Mouse (Mus musculus): Measurements from ENCODE around the gene Cstf3. TPM values are rescaled to one million over a fixed set of nuclear protein-coding genes. Genes with fewer than 3 reads are reported as not detected.

Gene Cstf3
- polyA plus RNA-seq, 1 experiment from 2014 or later: 94.8 TPM

GRCm38 (mm10) chr2:104714254-104714691 lies 124.0 kb downstream of the Cstf3 start:
- Histone ChIP-seq H3K9ac (ENCODE audit: low read length) (no peak overlapping the region), H3K4me3 (ENCODE audit: low read depth, low read length) (no peak overlapping the region), H3K4me2 (no peak overlapping the region), H3K4me1 (ENCODE audit: control insufficient read depth, insufficient read depth, low read length) (peaks cover 12% of the 10 kb centered on the region), H3K27ac (ENCODE audit: low read depth, low read length) (no peak overlapping the region), H3K9me3 (ENCODE audit: control insufficient read depth, low read length) (no peaks in the 10 kb centered on the region), H3K27me3 (ENCODE audit: control insufficient read depth, insufficient read depth, low read length) (no peaks in the 10 kb centered on the region), H3K36me3 (ENCODE audit: control insufficient read depth, insufficient read depth, low read length) (no peaks in the 10 kb centered on the region)
- DNase-seq (ENCODE audit: low spot score, missing footprints): peak; percentile 88
- no peak for ATAC-seq (ENCODE audit: low FRiP score)
- WGBS: 37% methylated on average over 15 of the region's 15 CpGs

Other genes with a start within 250 kb of the Cstf3 start
- gene D430041D05Rik, start 179.5 kb upstream of the Cstf3 start, polyA plus RNA-seq (2014; fragmentation: Nextera tagmentation; extraction: Ambion mirVana): 2.4 TPM in 2 replicates
- 10.7 and 11.3 TPM in 2 replicates for gene Hipk3, start 96.1 kb upstream of the Cstf3 start, polyA plus RNA-seq (2014; fragmentation: Nextera tagmentation; extraction: Ambion mirVana)
- gene Tcp11l1, start 121.6 kb downstream of the Cstf3 start, polyA plus RNA-seq (2014; fragmentation: Nextera tagmentation; extraction: Ambion mirVana): 58.4 and 72.3 TPM in 2 replicates
- gene Pin1rt1, start 125.9 kb downstream of the Cstf3 start, polyA plus RNA-seq (2014; fragmentation: Nextera tagmentation; extraction: Ambion mirVana): not detected in 2 replicates
- gene Depdc7, start 152.4 kb downstream of the Cstf3 start, polyA plus RNA-seq (2014; fragmentation: Nextera tagmentation; extraction: Ambion mirVana): 4.0 and 5.5 TPM in 2 replicates
- gene Qser1, start 226.2 kb downstream of the Cstf3 start, polyA plus RNA-seq (2014; fragmentation: Nextera tagmentation; extraction: Ambion mirVana): 15.2 and 18.1 TPM in 2 replicates

All from midbrain, embryonic 11.5 days (tissue).